Mouse (Mus musculus) regulatory T cell (primary cell): ENCODE results near the gene Bscl2.

Experiments used
- in situ Hi-C: fragments of 300-600 bp; cut with MboI, MseI; formaldehyde crosslinking; loops from one replicate; pipeline ENCODE4 v1.15.1; 2025; ENCODE audit warnings: high pct_unique_total_duplicates

The Bscl2 gene

GRCm38 (mm10) chr19:8829660-8830059 is 7.6 kb upstream of the Bscl2 start, which contains the start of gene AC129217.1:
AC129217.1 (plus strand) TSS chr19:8829773.
- in situ Hi-C loops: loop anchor here (25.0 kb wide), 1 partner anchor 242 kb away; the partner anchor contains the start of gene Slc22a8

GRCm38 (mm10) chr19:8830664-8831063 is 6.6 kb upstream of the Bscl2 start:
- in situ Hi-C loops: loop anchor here (25.0 kb wide), 1 partner anchor 243 kb away; the partner anchor contains the start of gene Slc22a8

- in situ Hi-C loops: loop anchor here (25.0 kb wide), 1 partner anchor 244 kb away; the partner anchor contains the start of gene Slc22a8
Measured at GRCm38 (mm10) chr19:8831262-8831661, 6.0 kb upstream of the Bscl2 start.

GRCm38 (mm10) chr19:8832971-8833370 is 4.3 kb upstream of the Bscl2 start:
- in situ Hi-C loops: loop anchor here (25.0 kb wide), 1 partner anchor 246 kb away; the partner anchor contains the start of gene Slc22a8

- in situ Hi-C loops: loop anchor here (5.0 to 25.0 kb wide), 3 partner anchors 61 to 249 kb away; partner anchors contain the start of genes Ganab and Slc22a8
Measured at GRCm38 (mm10) chr19:8836327-8836726, 940 bp upstream of the Bscl2 start.

GRCm38 (mm10) chr19:8838041-8838730 is 919 bp downstream of the Bscl2 start:
- in situ Hi-C loops: loop anchor here (5.0 to 25.0 kb wide), 3 partner anchors 59 to 251 kb away; partner anchors contain the start of genes Ganab and Slc22a8

- in situ Hi-C loops: loop anchor here (5.0 to 25.0 kb wide), 3 partner anchors 58 to 252 kb away; partner anchors contain the start of genes Ganab and Slc22a8
Measured at GRCm38 (mm10) chr19:8839103-8839907, 2.0 kb downstream of the Bscl2 start, which contains the start of gene Gng3. Gng3 (minus strand) TSS chr19:8839194.

- in situ Hi-C loops: loop anchor here (5.0 to 25.0 kb wide), 3 partner anchors 57 to 253 kb away; partner anchors contain the start of genes Ganab and Slc22a8
Measured at GRCm38 (mm10) chr19:8839908-8840791, 2.9 kb downstream of the Bscl2 start.

GRCm38 (mm10) chr19:8841012-8841411 is 3.7 kb downstream of the Bscl2 start:
- in situ Hi-C loops: loop anchor here (25.0 kb wide), 1 partner anchor 254 kb away; the partner anchor contains the start of gene Slc22a8

- in situ Hi-C loops: loop anchor here (25.0 kb wide), 1 partner anchor 256 kb away; the partner anchor contains the start of gene Slc22a8
Measured at GRCm38 (mm10) chr19:8842961-8843360, 5.7 kb downstream of the Bscl2 start.

- in situ Hi-C loops: loop anchor here (5.0 to 25.0 kb wide), 2 partner anchors 257 to 268 kb away; partner anchors contain the start of gene Slc22a8
Measured at GRCm38 (mm10) chr19:8844371-8845129, 7.3 kb downstream of the Bscl2 start.

GRCm38 (mm10) chr19:8848356-8848755 is 11.1 kb downstream of the Bscl2 start:
- in situ Hi-C loops: loop anchor here (5.0 to 25.0 kb wide), 2 partner anchors 261 to 264 kb away; partner anchors contain the start of gene Slc22a8

GRCm38 (mm10) chr19:8850402-8850901 is 13.2 kb downstream of the Bscl2 start, which contains the start of gene Lrrn4cl:
Lrrn4cl (plus strand) TSS chr19:8850768.
- in situ Hi-C loops: no loop called here

GRCm38 (mm10) chr19:8851639-8852038 is 14.4 kb downstream of the Bscl2 start:
- in situ Hi-C loops: no loop called here

GRCm38 (mm10) chr19:8852236-8852928 is 15.1 kb downstream of the Bscl2 start:
- in situ Hi-C loops: no loop called here

GRCm38 (mm10) chr19:8853117-8853516 is 15.8 kb downstream of the Bscl2 start:
- in situ Hi-C loops: no loop called here

GRCm38 (mm10) chr19:8857689-8858088 is 20.4 kb downstream of the Bscl2 start:
- in situ Hi-C loops: no loop called here

GRCm38 (mm10) chr19:8859018-8859417 is 21.8 kb downstream of the Bscl2 start:
- in situ Hi-C loops: no loop called here

GRCm38 (mm10) chr19:8864265-8864664 is 27.0 kb downstream of the Bscl2 start:
- in situ Hi-C loops: no loop called here
